Mouse (Mus musculus) CD4-positive, CD25-positive, alpha-beta regulatory T cell, adult 2 months (primary cell): Measurements from ENCODE around the gene Lrmda.

Experiments used
- DNase-seq: peaks from one replicate; pipeline ENCODE4 v3.0.0-alpha.2; 2012; ENCODE audit warnings: low read depth, low spot score

The Lrmda gene

DNA sequence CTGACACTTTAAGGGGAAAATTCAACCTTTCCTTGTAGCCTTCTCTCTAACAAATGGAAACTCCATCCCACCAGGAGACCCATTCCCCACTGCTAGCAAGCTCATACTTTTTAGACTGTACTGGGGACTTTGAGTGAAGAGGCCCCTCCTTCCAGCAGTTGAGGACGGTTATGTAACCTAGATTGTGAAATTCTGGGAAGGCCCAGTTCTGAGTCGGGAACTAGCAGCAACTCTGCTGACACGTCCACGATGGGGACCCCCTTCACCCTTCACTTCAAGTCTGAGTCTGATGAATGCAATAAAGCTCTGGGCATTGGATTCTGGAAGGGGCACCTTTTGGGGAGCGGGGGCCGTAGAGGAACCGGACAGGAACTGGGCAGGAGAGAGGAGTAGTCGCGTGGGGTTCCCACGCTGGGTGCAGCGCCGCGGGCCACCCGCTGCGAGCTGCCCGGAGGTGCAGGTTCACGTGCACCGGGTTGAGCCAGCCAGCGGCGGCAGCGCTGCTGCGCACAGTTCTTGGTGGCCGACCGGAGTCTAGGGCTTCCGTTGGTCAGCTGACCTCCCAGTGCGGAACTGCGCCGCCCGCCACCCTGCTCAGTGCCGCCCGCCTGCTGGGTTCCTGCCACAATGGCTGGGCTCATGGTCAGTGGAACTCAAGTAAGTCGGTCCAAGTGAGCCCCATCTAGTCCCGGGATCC lies at the start of gene Lrmda:
TSS of gene Lrmda (plus strand) at position 461 of the 697 bp plus-strand sequence.
- DNase-seq: peak; percentile 5

DNA sequence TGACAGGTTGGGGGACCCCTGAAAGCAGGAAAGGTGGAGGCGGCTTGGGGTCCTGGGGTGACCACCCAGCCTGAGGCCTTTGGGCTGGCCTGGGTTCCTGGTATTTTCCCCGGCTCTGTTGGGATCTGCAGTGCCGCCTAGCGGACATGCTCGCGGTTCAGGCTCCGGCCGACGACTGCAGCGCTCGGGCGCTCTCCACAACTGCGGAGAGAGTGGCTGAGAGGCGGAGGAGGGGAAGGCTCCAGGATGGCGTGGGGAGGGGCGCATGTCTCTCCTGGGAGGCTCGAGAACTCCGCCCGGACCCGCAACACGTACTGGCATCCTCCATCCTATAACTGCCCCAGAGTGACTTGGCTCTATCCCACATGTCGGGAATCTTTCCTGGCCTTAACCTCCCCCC lies 38.0 kb upstream of the Lrmda start:
- DNase-seq: peak; percentile 58

- no peak for DNase-seq
Measured at GRCm38 (mm10) chr14:21982096-21982591, 37.4 kb upstream of the Lrmda start.

DNA sequence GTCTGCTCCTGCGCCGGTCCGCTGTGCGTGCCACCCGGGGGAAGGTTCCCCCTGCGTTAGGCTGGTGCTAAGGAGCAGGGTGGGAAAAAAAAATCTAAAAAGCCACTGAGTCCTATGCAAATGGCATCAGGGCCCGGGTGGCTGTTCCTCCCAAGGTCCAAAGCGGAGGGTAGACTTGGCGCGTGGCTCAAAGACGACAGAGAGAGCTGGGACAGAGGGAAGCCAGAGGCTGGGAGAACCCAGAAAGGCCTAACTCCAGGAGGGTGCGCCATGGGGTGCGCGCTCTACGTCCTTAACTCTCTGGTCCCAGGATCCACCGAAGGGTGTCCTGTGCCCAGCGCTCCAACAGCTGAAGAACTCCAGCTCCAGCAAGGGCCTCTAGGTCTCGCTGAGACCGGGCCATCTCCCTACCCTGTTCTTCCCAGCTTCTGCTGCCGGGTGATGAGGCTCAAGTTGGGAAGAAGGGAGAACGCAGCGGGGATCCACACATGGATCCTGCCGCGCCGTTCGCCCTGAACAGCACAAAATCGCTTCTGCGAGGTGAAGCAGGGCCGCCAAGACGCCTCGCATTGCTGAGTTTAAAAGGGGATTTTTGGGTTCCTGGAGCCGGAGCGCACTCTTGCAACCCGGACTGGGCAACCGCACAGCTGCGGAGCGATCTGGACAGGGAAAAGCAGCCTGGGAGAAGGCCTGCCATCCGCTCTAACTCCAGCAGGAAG lies 36.8 kb upstream of the Lrmda start:
- no peak for DNase-seq

GRCm38 (mm10) chr14:21983311-21983949 lies 36.1 kb upstream of the Lrmda start:
- no peak for DNase-seq

- no peak for DNase-seq
Measured at GRCm38 (mm10) chr14:21983950-21984730, 35.4 kb upstream of the Lrmda start.

- no peak for DNase-seq
Measured at GRCm38 (mm10) chr14:21984757-21985425, 34.6 kb upstream of the Lrmda start.

- DNase-seq: no peak
Measured at GRCm38 (mm10) chr14:21985426-21985931, 34.0 kb upstream of the Lrmda start.

GRCm38 (mm10) chr14:21985981-21986732 lies 33.4 kb upstream of the Lrmda start:
- DNase-seq: peak; percentile 62

GRCm38 (mm10) chr14:21986733-21987659 lies 32.5 kb upstream of the Lrmda start:
- DNase-seq: no peak

DNA sequence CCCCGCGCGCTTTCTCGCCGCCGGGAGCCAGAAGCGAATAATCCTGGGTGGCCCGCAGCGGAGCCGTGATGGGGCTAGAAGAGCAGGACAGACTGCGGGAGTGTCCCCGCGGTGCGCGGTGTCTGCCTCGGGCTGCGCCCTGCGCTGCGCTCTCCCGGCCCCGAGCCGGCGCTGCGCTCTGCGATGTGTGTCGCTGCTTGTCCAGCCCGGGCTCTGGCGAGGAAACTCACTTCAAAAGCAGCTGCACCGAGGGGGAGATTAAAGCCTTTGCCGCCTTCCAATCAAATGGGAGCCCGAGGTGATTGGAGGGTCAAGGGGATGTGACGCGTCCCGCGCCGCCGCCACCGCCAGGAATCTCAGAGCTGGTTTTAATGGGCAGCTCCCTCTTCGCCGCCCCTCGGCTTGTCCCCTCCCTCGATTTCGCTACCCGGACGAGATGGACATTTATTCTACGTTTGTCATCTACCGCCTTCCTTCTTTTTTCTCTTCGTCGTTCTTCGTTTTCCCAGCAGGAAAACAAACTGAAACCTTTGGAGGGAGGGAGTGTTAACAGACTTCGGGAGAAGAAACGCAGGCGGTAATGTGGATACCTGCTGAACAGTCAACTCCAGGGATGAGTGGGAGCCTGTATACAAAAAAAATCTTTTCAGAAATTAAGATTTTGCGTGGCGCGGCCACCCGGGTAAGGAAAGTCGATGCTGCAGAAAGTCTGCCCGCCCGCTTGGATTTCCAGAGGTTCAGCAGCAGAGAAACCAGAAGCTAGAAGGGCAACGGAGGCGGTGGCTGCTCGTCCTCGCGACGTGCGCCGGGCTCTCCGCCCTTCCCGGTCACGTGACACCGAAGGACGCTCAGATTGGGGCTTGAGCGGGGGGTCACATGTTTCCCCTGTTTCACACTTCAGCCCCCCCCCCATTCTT lies 31.6 kb upstream of the Lrmda start:
- DNase-seq: peak; percentile 51

- DNase-seq: no peak
Measured at GRCm38 (mm10) chr14:21988577-21989290, 30.8 kb upstream of the Lrmda start.

DNA sequence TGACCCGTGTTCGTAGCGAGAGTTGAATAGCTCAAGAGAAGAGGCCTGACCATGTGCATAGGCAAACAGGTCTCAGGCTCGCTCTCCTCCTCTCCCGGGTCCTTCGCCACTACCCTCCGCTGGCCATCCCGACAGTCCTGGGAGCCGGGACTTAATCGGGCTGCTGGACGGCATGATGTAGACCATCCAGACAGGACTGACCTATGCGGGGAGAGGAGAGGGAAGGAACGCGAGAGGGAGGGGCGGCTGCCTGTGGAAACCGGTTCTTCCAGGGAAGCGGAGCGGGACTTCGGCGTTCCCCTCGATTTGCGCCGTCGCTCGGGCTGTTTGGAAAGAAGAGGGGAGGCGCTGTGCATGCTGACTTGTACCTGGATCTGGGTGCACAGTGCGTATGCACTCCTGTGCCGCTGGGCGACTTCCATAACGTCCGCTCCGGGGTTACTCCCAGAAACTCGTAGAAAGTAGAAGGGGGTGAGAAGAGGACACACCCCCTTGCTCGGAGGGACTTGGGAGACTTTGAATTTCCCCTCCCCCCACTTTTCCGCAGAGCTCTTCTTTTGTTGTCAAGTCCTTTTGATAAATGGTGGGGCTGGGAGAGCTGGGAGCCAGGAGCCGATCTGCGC lies 30.1 kb upstream of the Lrmda start, which contains the start of gene Zfp503:
TSS of gene Zfp503 (minus strand) at position 311 of the 623 bp plus-strand sequence.
- DNase-seq: no peak

DNA sequence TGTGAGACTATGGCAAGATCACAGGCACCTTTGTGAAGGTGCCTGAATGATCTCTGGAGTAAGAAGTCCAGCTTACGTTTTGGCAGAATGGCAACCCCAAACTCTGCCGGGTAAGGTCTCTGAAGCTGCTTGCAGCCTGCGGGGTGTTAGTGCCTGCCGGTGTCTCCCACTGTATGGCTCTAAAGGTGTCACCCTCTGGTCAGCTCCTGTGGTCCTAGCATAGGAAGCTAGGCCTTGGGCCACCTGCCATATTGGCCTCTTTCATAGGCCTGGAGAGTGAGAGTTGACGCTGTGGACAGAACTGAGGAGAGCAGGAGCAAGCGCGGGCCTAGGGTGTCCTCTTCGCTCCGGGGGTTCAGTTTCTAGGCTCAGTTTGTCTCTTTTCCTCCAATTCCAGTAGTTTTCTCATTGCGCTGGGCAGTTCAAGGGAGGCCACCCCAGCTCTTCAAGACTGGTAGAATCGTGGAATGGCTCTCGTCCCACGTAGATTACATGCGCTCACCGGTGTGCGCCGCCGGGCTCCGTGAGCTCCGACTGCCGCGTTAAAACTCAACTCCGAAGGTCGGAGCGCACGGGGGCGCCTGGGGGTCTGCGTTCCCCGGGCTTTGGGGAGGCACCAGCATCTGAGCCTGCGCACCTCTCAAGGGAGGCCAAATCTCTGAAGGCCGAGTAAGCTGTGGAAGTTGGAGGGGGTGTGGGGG lies 29.0 kb upstream of the Lrmda start:
- no peak for DNase-seq

DNA sequence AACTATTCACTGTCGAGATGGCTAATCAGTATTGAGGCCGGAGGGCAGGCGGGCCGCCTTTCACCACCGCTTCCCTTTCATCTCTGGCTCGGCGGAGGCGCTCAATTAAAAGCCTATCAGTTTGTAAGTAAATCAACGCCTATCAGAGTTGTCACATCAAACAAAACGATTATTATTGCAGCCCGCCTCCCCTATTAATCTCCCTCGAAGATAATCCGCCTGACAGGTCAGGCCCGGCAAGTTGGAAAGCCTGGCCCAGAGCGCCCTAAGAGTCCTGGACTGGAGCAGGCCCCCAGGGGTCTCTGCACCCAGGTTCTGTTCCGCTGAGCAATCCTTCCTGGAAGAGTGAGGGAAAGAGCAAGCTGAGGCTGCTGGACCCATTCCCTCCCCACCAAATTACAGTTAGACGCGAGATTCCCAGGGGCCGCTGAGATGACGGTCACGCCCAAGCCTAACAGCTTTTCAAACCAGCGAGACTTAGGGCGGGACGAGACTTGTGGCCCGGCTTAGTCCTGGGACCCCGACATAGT lies 28.2 kb upstream of the Lrmda start:
- no peak for DNase-seq

DNA sequence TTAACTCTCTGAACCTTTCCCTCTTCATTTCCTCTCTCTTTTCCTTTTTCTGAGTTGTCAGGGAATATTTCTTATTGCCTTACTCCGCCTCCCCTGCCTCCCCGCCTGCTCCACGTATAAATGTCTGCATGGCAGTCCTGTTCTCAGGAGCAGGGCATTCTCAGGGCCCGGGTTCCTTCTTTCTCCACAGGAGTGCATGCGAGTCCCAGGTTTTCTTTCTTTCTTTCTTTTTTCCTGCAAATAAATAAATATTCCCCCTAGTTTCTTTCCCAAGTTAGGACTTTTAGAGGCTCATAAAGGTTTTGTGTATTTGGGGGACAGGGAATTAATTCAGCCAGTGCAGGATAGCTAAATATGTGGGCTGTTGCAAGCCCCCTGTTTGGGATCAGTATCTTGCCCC lies 27.7 kb upstream of the Lrmda start:
- DNase-seq: no peak
